ENCODE assay signal across 28 mouse cellular contexts in genomic region chr2:88063587-88063986, GRCm38 (mm10). TPM values are rescaled to one million over a fixed set of nuclear protein-coding genes. Genes with fewer than 3 reads are reported as not detected.
"Had no signal": no experiment of that assay in that cellular context is flagged by ENCODE, and none has a peak within 500 bp of the region (broad histone marks: within the 10 kb centered on the region; RNA-seq: fewer than 3 reads in every experiment).

No protein-coding gene starts in this region.

- H3K4me1 ChIP-seq: midbrain, embryonic 10.5 days; midbrain, embryonic 12.5 days; midbrain, embryonic 15.5 days; neural tube, embryonic 12.5 days had no signal

- H3K4me3 ChIP-seq: midbrain, embryonic 10.5 days; midbrain, embryonic 12.5 days; midbrain, embryonic 15.5 days; neural tube, embryonic 12.5 days had no signal

- H3K27ac ChIP-seq: midbrain, embryonic 10.5 days; midbrain, embryonic 12.5 days; midbrain, embryonic 15.5 days; neural tube, embryonic 12.5 days had no signal

- H3K36me3 ChIP-seq: midbrain, embryonic 10.5 days; midbrain, embryonic 12.5 days; midbrain, embryonic 15.5 days; neural tube, embryonic 12.5 days had no signal

- DNase-seq: lung, adult 18-20 months; lung, embryonic 14.5 days; lung, postnatal 10 days; lung, postnatal 4 days; retina, postnatal 1 day; right cerebral cortex, adult 18-20 months; right cerebral cortex, postnatal 25 days; right cerebral cortex, postnatal 4 days; spleen, adult 18-20 months; thymus, adult 18-20 months; thymus, postnatal 14 days; thymus, postnatal 36 days had no signal

- H3K9me3 ChIP-seq: midbrain, embryonic 10.5 days; midbrain, embryonic 15.5 days; neural tube, embryonic 12.5 days had no signal

- H3K27me3 ChIP-seq: midbrain, embryonic 12.5 days; midbrain, embryonic 15.5 days; neural tube, embryonic 12.5 days had no signal

- H3K9ac ChIP-seq: lung, embryonic 14.5 days; midbrain, embryonic 12.5 days; midbrain, embryonic 15.5 days; neural tube, embryonic 12.5 days had no signal

RNA-seq across cellular contexts. Expression of gene Olfr1163, which starts 8.0 kb away (rescaled TPM):
- total RNA-seq: megakaryocyte, adult 5-6 weeks; megakaryocyte-erythroid progenitor cell, adult 5-6 weeks; midbrain, postnatal 0 days; monocyte, adult 5-6 weeks; neutrophil, adult 5-6 weeks had no signal
- polyA plus RNA-seq: liver, embryonic 16.5 days; lung, embryonic 14.5 days; lung, embryonic 16.5 days; midbrain, embryonic 10.5 days; midbrain, embryonic 12.5 days; midbrain, embryonic 15.5 days; midbrain, postnatal 0 days; neural tube, embryonic 12.5 days; neural tube, embryonic 14.5 days; small intestine, adult 2 months; stomach, embryonic 14.5 days; stomach, embryonic 16.5 days; thymus, postnatal 0 days had no signal

RNA-seq across cellular contexts. Expression of gene Olfr1162, which starts 12.7 kb away (rescaled TPM):
- total RNA-seq: megakaryocyte, adult 5-6 weeks; megakaryocyte-erythroid progenitor cell, adult 5-6 weeks; midbrain, postnatal 0 days; monocyte, adult 5-6 weeks; neutrophil, adult 5-6 weeks had no signal
- polyA plus RNA-seq: liver, embryonic 16.5 days; lung, embryonic 14.5 days; lung, embryonic 16.5 days; midbrain, embryonic 10.5 days; midbrain, embryonic 12.5 days; midbrain, embryonic 15.5 days; midbrain, postnatal 0 days; neural tube, embryonic 12.5 days; neural tube, embryonic 14.5 days; small intestine, adult 2 months; stomach, embryonic 14.5 days; stomach, embryonic 16.5 days; thymus, postnatal 0 days had no signal

RNA-seq across cellular contexts. Expression of gene Olfr73, which starts 26.1 kb away (rescaled TPM):
- total RNA-seq: megakaryocyte, adult 5-6 weeks; megakaryocyte-erythroid progenitor cell, adult 5-6 weeks; midbrain, postnatal 0 days; monocyte, adult 5-6 weeks; neutrophil, adult 5-6 weeks had no signal
- polyA plus RNA-seq: liver, embryonic 16.5 days; lung, embryonic 14.5 days; lung, embryonic 16.5 days; midbrain, embryonic 10.5 days; midbrain, embryonic 12.5 days; midbrain, embryonic 15.5 days; midbrain, postnatal 0 days; neural tube, embryonic 12.5 days; neural tube, embryonic 14.5 days; small intestine, adult 2 months; stomach, embryonic 14.5 days; stomach, embryonic 16.5 days; thymus, postnatal 0 days had no signal

RNA-seq across cellular contexts. Expression of gene Olfr1164, which starts 30.2 kb away (rescaled TPM):
- total RNA-seq: megakaryocyte, adult 5-6 weeks; megakaryocyte-erythroid progenitor cell, adult 5-6 weeks; midbrain, postnatal 0 days; monocyte, adult 5-6 weeks; neutrophil, adult 5-6 weeks had no signal
- polyA plus RNA-seq: liver, embryonic 16.5 days; lung, embryonic 14.5 days; lung, embryonic 16.5 days; midbrain, embryonic 10.5 days; midbrain, embryonic 12.5 days; midbrain, embryonic 15.5 days; midbrain, postnatal 0 days; neural tube, embryonic 12.5 days; neural tube, embryonic 14.5 days; small intestine, adult 2 months; stomach, embryonic 14.5 days; stomach, embryonic 16.5 days; thymus, postnatal 0 days had no signal

RNA-seq across cellular contexts. Expression of gene Olfr1161, which starts 41.0 kb away (rescaled TPM):
- total RNA-seq: megakaryocyte, adult 5-6 weeks; megakaryocyte-erythroid progenitor cell, adult 5-6 weeks; midbrain, postnatal 0 days; monocyte, adult 5-6 weeks; neutrophil, adult 5-6 weeks had no signal
- polyA plus RNA-seq: liver, embryonic 16.5 days; lung, embryonic 14.5 days; lung, embryonic 16.5 days; midbrain, embryonic 10.5 days; midbrain, embryonic 12.5 days; midbrain, embryonic 15.5 days; midbrain, postnatal 0 days; neural tube, embryonic 12.5 days; neural tube, embryonic 14.5 days; small intestine, adult 2 months; stomach, embryonic 14.5 days; stomach, embryonic 16.5 days; thymus, postnatal 0 days had no signal
